Mouse (Mus musculus): ENCODE results near the gene Spocd1.
"Not testable (repeated sequence)": the region's sequence is repeated elsewhere in the genome, so short reads cannot be mapped to it uniquely, and the experiment has no call there.

Gene Spocd1

GRCm38 (mm10) chr4:129928949-129929348 is at the start of gene Spocd1:
Gene Spocd1 (plus strand): TSS chr4:129929249.
- in situ Hi-C loops (cut with MboI; ENCODE audit: unreplicated experiment in 2 of 2), result loop anchor here (5.0 kb wide), 5 partner anchors 77 to 227 kb away; no protein-coding TSS in a partner anchor

- in situ Hi-C loops (cut with MboI; ENCODE audit: unreplicated experiment in 2 of 2), result loop anchor here in 1 of 2 experiments (5.0 kb wide), 1 partner anchor 42 kb away; no protein-coding TSS in a partner anchor
These were observed 48.4 kb upstream of the Spocd1 start for GRCm38 (mm10) chr4:129880615-129881014.

- in situ Hi-C loops (cut with MboI; ENCODE audit: unreplicated experiment in 2 of 2), result loop anchor here in 1 of 2 experiments (5.0 kb wide), 1 partner anchor 41 kb away; no protein-coding TSS in a partner anchor
These were observed 47.4 kb upstream of the Spocd1 start for GRCm38 (mm10) chr4:129881661-129882060.

- in situ Hi-C loops (cut with MboI; ENCODE audit: unreplicated experiment in 2 of 2), result loop anchor here in 1 of 2 experiments (5.0 kb wide), 1 partner anchor 40 kb away; no protein-coding TSS in a partner anchor
These were observed 46.3 kb upstream of the Spocd1 start for GRCm38 (mm10) chr4:129882555-129883293.

GRCm38 (mm10) chr4:129884041-129884930 is 44.8 kb upstream of the Spocd1 start:
- in situ Hi-C loops (cut with MboI; ENCODE audit: unreplicated experiment in 2 of 2), result loop anchor here in 1 of 2 experiments (5.0 kb wide), 1 partner anchor 38 kb away; no protein-coding TSS in a partner anchor

- in situ Hi-C loops (cut with MboI; ENCODE audit: unreplicated experiment in 2 of 2), result loop anchor here in 1 of 2 experiments (5.0 kb wide), 1 partner anchor 33 kb away; no protein-coding TSS in a partner anchor
These were observed 39.4 kb upstream of the Spocd1 start for GRCm38 (mm10) chr4:129889661-129890060.

- in situ Hi-C loops (cut with MboI; ENCODE audit: unreplicated experiment in 2 of 2), result no loop called here
These were observed 39.0 kb upstream of the Spocd1 start for GRCm38 (mm10) chr4:129890094-129890493.

- in situ Hi-C loops (cut with MboI; ENCODE audit: unreplicated experiment in 2 of 2), result no loop called here
These were observed 34.2 kb upstream of the Spocd1 start for GRCm38 (mm10) chr4:129894861-129895260.

GRCm38 (mm10) chr4:129898815-129899214 is 30.2 kb upstream of the Spocd1 start:
- in situ Hi-C loops (cut with MboI; ENCODE audit: unreplicated experiment in 2 of 2), result not testable (repeated sequence)

GRCm38 (mm10) chr4:129902394-129902793 is 26.7 kb upstream of the Spocd1 start:
- in situ Hi-C loops (cut with MboI; ENCODE audit: unreplicated experiment in 2 of 2), result no loop called here

GRCm38 (mm10) chr4:129903577-129903976 is 25.5 kb upstream of the Spocd1 start:
- in situ Hi-C loops (cut with MboI; ENCODE audit: unreplicated experiment in 2 of 2), result no loop called here

GRCm38 (mm10) chr4:129905032-129905431 is 24.0 kb upstream of the Spocd1 start:
- in situ Hi-C loops (cut with MboI; ENCODE audit: unreplicated experiment in 2 of 2), result no loop called here

- in situ Hi-C loops (cut with MboI; ENCODE audit: unreplicated experiment in 2 of 2), result no loop called here
These were observed 23.0 kb upstream of the Spocd1 start for GRCm38 (mm10) chr4:129906016-129906415.

GRCm38 (mm10) chr4:129908836-129909235 is 20.2 kb upstream of the Spocd1 start:
- in situ Hi-C loops (cut with MboI; ENCODE audit: unreplicated experiment in 2 of 2), result no loop called here

GRCm38 (mm10) chr4:129909261-129909731 is 19.8 kb upstream of the Spocd1 start:
- in situ Hi-C loops (cut with MboI; ENCODE audit: unreplicated experiment in 2 of 2), result no loop called here

- in situ Hi-C loops (cut with MboI; ENCODE audit: unreplicated experiment in 2 of 2), result no loop called here
These were observed 16.1 kb upstream of the Spocd1 start for GRCm38 (mm10) chr4:129912998-129913397.

- in situ Hi-C loops (cut with MboI; ENCODE audit: unreplicated experiment in 2 of 2), result no loop called here
These were observed 15.0 kb upstream of the Spocd1 start for GRCm38 (mm10) chr4:129913761-129914644.

GRCm38 (mm10) chr4:129914686-129915085 is 14.4 kb upstream of the Spocd1 start:
- in situ Hi-C loops (cut with MboI; ENCODE audit: unreplicated experiment in 2 of 2), result no loop called here

GRCm38 (mm10) chr4:129915349-129915988 is 13.6 kb upstream of the Spocd1 start:
- in situ Hi-C loops (cut with MboI; ENCODE audit: unreplicated experiment in 2 of 2), result no loop called here
